Mouse (Mus musculus): Measurements from ENCODE around the gene Zfp692. TPM values are rescaled to one million over a fixed set of nuclear protein-coding genes. Genes with fewer than 3 reads are reported as not detected.
"Not testable (repeated sequence)": the region's sequence is repeated elsewhere in the genome, so short reads cannot be mapped to it uniquely, and the experiment has no call there.

Zfp692 gene
- polyA plus RNA-seq, 1 experiment from 2014 or later, result 32.5 TPM

DNA sequence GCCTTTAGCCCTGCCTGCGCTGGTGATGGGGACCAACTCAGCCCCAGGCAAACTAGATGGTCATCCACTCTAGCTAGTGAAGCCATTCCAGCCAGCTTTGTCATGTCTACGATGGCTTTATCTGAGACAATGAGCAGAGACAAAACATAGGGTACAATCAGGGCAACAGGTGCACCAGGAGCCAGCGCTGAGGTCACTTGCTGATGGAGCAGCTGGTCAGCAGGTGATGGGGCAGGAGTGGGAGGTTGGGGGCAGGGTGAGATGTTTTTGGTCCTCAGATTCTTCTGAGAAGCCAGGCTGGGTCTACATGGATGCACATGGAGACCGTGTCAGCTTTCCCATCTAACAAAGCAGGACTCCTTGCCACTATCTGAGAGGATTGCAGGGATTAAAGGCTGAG is 16.1 kb upstream of the Zfp692 start:
- Histone ChIP-seq H3K4me1 (no peaks in the 10 kb centered on the region), H3K27ac (no peak overlapping the region), H3K36me3 (replicated peaks) (no peaks in the 10 kb centered on the region), H3K9ac (no peak overlapping the region), H3K4me2 (no peak overlapping the region), H3K27me3 (replicated peaks) (no peaks in the 10 kb centered on the region), H3K9me3 (no peaks in the 10 kb centered on the region), H3K4me3 (no peak overlapping the region)
- WGBS, result 86% methylated on average over 4 of the region's 4 CpGs
- ATAC-seq (replicated peaks), result no peak

GRCm38 (mm10) chr11:58292791-58293190 is 14.1 kb upstream of the Zfp692 start:
- 58% methylated on average over 4 of the region's 4 CpGs for WGBS
- no peaks in the 10 kb centered on the region for H3K27me3 ChIP-seq (replicated peaks)
- no peaks in the 10 kb centered on the region for H3K36me3 ChIP-seq (replicated peaks)
- H3K27ac ChIP-seq, result no peak overlapping the region
- no peak overlapping the region for H3K4me3 ChIP-seq
- no peak overlapping the region for H3K9ac ChIP-seq
- ATAC-seq (replicated peaks), result no peak
- no peaks in the 10 kb centered on the region for H3K9me3 ChIP-seq
- H3K4me1 ChIP-seq, result no peaks in the 10 kb centered on the region
- no peak overlapping the region for H3K4me2 ChIP-seq

- H3K4me1 ChIP-seq, result no peaks in the 10 kb centered on the region
- H3K9ac ChIP-seq, result no peak overlapping the region
- no peaks in the 10 kb centered on the region for H3K36me3 ChIP-seq (replicated peaks)
- H3K27ac ChIP-seq, result no peak overlapping the region
- H3K4me3 ChIP-seq, result no peak overlapping the region
- H3K4me2 ChIP-seq, result no peak overlapping the region
- no peaks in the 10 kb centered on the region for H3K27me3 ChIP-seq (replicated peaks)
- WGBS, result 17% methylated on average over 6 of the region's 6 CpGs
- no peak for ATAC-seq (replicated peaks)
- H3K9me3 ChIP-seq, result no peaks in the 10 kb centered on the region
These were observed 9.5 kb upstream of the Zfp692 start for GRCm38 (mm10) chr11:58297396-58297795.

GRCm38 (mm10) chr11:58301057-58301456 is 5.8 kb upstream of the Zfp692 start:
- Histone ChIP-seq H3K36me3 (replicated peaks) (no peaks in the 10 kb centered on the region), H3K9ac (peak overlapping the region; percentile 40), H3K4me2 (peak overlapping the region; percentile 78), H3K4me1 (peaks cover 7% of the 10 kb centered on the region), H3K27me3 (replicated peaks) (no peaks in the 10 kb centered on the region), H3K9me3 (no peaks in the 10 kb centered on the region), H3K4me3 (peak overlapping the region; percentile 77), H3K27ac (peak overlapping the region; percentile 84)
- WGBS, result 13% methylated on average over 13 of the region's 13 CpGs
- ATAC-seq (replicated peaks), result peak; percentile 34

DNA sequence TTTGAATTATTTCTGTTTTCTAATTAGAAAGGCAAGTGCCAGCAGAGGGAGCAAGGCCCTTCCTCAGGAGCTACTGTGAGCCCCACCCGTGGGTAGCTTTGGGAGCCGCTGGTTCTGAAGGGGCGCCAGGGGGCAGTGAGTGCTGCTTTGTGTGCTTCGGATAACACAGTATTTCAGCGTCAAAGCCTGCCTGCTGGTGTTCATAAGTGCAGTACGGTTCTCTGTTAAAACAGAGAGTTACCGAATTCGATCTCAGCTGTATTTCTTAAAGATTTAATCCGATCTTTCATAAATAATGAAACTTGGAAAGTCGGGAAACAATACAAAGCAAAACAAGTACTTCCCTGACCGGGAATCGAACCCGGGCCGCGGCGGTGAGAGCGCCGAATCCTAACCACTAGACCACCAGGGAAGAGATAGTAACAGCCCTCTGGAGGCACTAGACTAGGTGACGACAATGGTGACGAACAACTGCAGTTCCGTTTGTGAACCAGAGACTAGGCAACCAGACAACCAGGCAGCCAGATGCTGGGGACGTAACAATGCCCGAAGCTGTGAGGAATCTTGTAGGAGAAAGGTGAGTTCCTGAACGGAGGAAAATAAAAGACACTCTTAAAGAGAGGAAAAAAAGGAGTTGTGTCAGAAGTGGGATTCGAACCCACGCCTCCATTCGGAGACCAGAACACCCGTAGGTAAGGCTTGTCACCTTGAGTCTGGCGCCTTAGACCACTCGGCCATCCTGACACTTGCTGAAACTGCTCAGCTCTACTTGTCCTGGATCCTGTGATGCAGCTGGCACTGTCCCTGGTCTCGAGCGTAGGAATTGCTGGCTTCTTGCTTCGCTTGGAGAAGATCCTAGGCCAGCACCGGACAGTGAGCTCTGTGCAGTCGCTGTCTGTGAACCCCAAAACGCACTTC is 4.8 kb upstream of the Zfp692 start:
- peak overlapping the region; percentile 78 for H3K4me2 ChIP-seq
- peaks cover 14% of the 10 kb centered on the region for H3K4me1 ChIP-seq
- under 1% methylated on average over 36 of the region's 36 CpGs for WGBS
- H3K9me3 ChIP-seq, result no peaks in the 10 kb centered on the region
- peak; percentile 93 for ATAC-seq (replicated peaks)
- H3K4me3 ChIP-seq, result peak overlapping the region; percentile 77
- peak overlapping the region; percentile 46 for H3K9ac ChIP-seq
- H3K27me3 ChIP-seq (replicated peaks), result no peaks in the 10 kb centered on the region
- peak overlapping the region; percentile 86 for H3K27ac ChIP-seq
- H3K36me3 ChIP-seq (replicated peaks), result no peaks in the 10 kb centered on the region

DNA sequence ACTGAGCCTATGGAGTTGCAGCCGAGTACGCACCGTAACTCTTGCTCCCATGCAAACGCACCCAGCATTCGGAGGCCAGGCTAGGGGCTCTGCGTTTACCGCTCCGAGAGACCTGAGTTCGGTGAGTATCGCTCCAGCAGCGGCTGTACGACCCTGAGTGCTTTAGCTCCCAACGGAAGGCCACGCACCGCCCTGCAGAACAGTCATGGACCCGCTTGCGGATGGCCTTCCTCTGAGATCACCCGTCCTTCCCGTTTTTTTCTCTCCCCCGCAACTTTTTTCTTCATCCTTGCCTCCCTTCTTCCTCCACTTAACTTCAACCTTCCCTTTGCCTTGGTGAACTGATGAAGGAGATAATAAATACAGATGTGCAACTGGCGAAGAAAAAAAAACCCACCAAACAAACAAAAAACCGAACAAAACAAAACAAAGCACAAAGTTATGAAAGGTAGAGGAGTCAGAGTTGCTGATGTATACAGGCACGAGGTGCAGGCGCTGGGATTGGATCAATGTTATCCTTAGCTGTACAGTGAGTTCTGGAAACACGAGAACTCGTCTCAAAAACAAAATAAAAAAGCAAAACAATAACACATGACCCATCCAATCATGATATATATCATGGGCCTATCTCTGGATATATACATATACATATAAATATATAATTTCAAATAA is 4.0 kb upstream of the Zfp692 start:
- Histone ChIP-seq H3K4me3 (peak overlapping the region; percentile 77), H3K36me3 (replicated peaks) (no peaks in the 10 kb centered on the region)

GRCm38 (mm10) chr11:58303594-58303993 is 3.3 kb upstream of the Zfp692 start:
- Histone ChIP-seq H3K9me3 (no peaks in the 10 kb centered on the region), H3K36me3 (replicated peaks) (no peaks in the 10 kb centered on the region), H3K27me3 (replicated peaks) (0 out of 2 replicates have a peak, but pooled peaks cover under 1% of the 10 kb centered on the region), H3K27ac (no peak overlapping the region), H3K9ac (no peak overlapping the region; the same call in 1 of the 2 replicates), H3K4me3 (peak overlapping the region; percentile 23), H3K4me2 (peak overlapping the region; percentile 78), H3K4me1 (peaks cover 25% of the 10 kb centered on the region)
- 9% methylated on average over 7 of the region's 7 CpGs for WGBS
- no peak for ATAC-seq (replicated peaks)

More for the DNA sequence above, 4.0 kb upstream of the Zfp692 start:
- Histone ChIP-seq H3K4me1 (peaks cover 22% of the 10 kb centered on the region), H3K27ac (peak overlapping the region; percentile 86), H3K9ac (peak overlapping the region; percentile 46), H3K9me3 (no peaks in the 10 kb centered on the region), H3K4me2 (peak overlapping the region; percentile 78), H3K27me3 (replicated peaks) (no peaks in the 10 kb centered on the region)
- peak; percentile 37 for ATAC-seq (replicated peaks)
- under 1% methylated on average over 26 of the region's 26 CpGs for WGBS

- not testable (repeated sequence) for H3K27ac ChIP-seq; H3K27me3 ChIP-seq (replicated peaks); ATAC-seq (replicated peaks); H3K9me3 ChIP-seq; H3K4me2 ChIP-seq; H3K4me3 ChIP-seq; H3K36me3 ChIP-seq (replicated peaks); H3K9ac ChIP-seq
- WGBS, result 92% methylated on average over 8 of the region's 8 CpGs
- peaks cover 25% of the 10 kb centered on the region for H3K4me1 ChIP-seq
These were observed 1.6 kb upstream of the Zfp692 start for GRCm38 (mm10) chr11:58305299-58305698.

GRCm38 (mm10) chr11:58307411-58308080 is 677 bp downstream of the Zfp692 start:
- peak overlapping the region; percentile 98 for H3K4me2 ChIP-seq
- H3K9ac ChIP-seq, result peak overlapping the region; percentile 71
- ATAC-seq (replicated peaks), result peak; percentile 35
- no peaks in the 10 kb centered on the region for H3K9me3 ChIP-seq
- WGBS, result under 1% methylated on average over 42 of the region's 42 CpGs
- H3K27me3 ChIP-seq (replicated peaks), result 0 out of 2 replicates have a peak, but pooled peaks cover 3% of the 10 kb centered on the region
- peak overlapping the region; percentile 80 for H3K27ac ChIP-seq
- peak overlapping the region; percentile 59 for H3K4me3 ChIP-seq
- H3K36me3 ChIP-seq (replicated peaks), result no peaks in the 10 kb centered on the region
- peaks cover 25% of the 10 kb centered on the region for H3K4me1 ChIP-seq

DNA sequence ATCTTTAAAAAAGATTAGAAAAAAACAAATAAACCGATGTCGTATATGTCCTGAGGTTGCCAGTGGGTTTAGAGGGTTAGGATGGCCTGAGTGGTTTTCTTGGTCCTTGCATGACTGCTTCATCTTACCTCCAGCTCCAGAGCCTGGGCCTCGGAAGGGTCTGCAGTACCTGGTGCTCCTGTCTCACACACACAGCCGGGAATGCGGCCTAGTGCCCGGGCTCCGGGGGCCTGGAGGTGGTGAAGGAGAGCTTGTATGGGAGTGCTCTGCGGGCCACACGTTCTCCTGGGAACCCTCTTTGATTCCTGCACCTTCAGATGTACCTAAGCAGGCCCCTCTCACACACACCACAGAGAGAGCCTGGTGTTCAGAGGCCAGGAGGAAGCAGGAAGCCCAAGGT is 1.8 kb downstream of the Zfp692 start:
- H3K9me3 ChIP-seq, result no peaks in the 10 kb centered on the region
- H3K4me3 ChIP-seq, result no peak overlapping the region
- no peak overlapping the region for H3K27ac ChIP-seq
- 0 out of 2 replicates have a peak, but pooled peaks cover 3% of the 10 kb centered on the region for H3K27me3 ChIP-seq (replicated peaks)
- 93% methylated on average over 9 of the region's 9 CpGs for WGBS
- H3K4me1 ChIP-seq, result peaks cover 22% of the 10 kb centered on the region
- H3K9ac ChIP-seq, result no peak overlapping the region
- no peak overlapping the region for H3K4me2 ChIP-seq
- no peaks in the 10 kb centered on the region for H3K36me3 ChIP-seq (replicated peaks)
- no peak for ATAC-seq (replicated peaks)

DNA sequence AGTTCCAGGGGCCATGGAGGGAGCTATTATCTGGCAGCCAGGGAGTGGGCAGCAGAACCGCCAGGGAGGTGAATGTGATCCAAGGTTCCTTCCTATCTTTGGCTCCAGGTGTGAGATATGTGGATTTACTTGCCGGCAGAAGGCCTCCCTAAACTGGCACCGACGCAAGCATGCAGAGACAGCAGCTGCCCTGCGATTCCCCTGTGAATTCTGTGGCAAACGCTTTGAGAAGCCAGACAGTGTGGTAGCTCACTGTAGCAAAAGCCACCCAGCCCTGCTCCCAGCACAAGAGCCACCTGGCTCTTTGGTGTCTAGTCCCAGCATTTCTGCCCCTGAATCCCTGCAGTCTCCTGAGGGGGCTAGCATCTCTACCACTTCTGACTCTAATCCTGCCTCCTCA is 7.2 kb downstream of the Zfp692 start:
- H3K4me2 ChIP-seq, result no peak overlapping the region
- H3K9me3 ChIP-seq, result no peaks in the 10 kb centered on the region
- ATAC-seq (replicated peaks), result no peak
- 86% methylated on average over 6 of the region's 6 CpGs for WGBS
- peaks cover 20% of the 10 kb centered on the region for H3K36me3 ChIP-seq (replicated peaks)
- H3K27me3 ChIP-seq (replicated peaks), result no peaks in the 10 kb centered on the region
- H3K9ac ChIP-seq, result no peak overlapping the region
- no peak overlapping the region for H3K27ac ChIP-seq
- no peak overlapping the region for H3K4me3 ChIP-seq
- H3K4me1 ChIP-seq, result no peaks in the 10 kb centered on the region

DNA sequence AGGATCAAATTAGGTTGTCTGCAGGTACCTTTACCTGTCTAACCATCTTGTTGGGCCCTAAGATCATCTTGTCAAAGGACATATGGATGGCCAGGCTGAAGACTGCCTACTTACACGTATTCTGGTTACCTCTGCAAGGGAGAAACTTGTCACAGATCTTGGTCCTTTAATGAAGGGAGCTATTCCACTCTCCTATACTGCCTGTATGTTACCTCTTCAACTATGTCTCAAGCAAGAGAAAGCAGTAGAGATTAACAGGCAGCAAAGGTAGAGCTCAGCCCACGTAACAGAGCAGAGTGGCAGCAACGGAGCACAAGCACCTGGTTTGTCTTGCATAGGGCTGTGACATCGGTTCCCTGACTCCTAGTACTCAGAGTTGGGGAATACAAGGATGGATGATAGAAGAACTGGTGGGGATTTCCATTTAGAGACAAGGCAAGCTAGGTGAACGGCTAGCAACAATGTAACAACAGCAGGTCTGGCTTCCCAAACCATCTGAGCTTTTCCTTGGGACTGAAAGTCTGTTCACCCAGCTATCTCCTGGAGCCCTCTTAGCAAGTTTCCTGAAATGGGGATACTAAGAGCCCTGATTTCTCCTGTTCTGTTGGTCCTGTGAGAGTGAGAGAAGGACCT is 8.8 kb downstream of the Zfp692 start:
- Histone ChIP-seq H3K4me3 (no peak overlapping the region), H3K4me2 (no peak overlapping the region), H3K27ac (no peak overlapping the region), H3K9ac (no peak overlapping the region), H3K27me3 (replicated peaks) (no peaks in the 10 kb centered on the region), H3K36me3 (replicated peaks) (peaks cover 23% of the 10 kb centered on the region), H3K4me1 (no peaks in the 10 kb centered on the region), H3K9me3 (no peaks in the 10 kb centered on the region)
- no peak for ATAC-seq (replicated peaks)
- WGBS, result 94% methylated on average over 5 of the region's 5 CpGs

Measured in midbrain, embryonic 15.5 days (tissue).